Mouse (Mus musculus): ENCODE results near the gene Gemin5.

GRCm38 (mm10) chr11:58129302-58129843 is 39.0 kb downstream of the Gemin5 start:
- TF ChIP-seq MAFK (IDR thresholded peaks at IDR 0.05; ENCODE audit: insufficient read depth, low read depth, low read length) (no peak), HCFC1 (IDR thresholded peaks at IDR 0.05; ENCODE audit: borderline replicate concordance, insufficient read depth, low read length) (no peak)
